Mouse (Mus musculus): Measurements from ENCODE around the gene Cbl. TPM values are rescaled to one million over a fixed set of nuclear protein-coding genes. Genes with fewer than 3 reads are reported as not detected.

Cbl gene
- polyA plus RNA-seq, 1 experiment = 8.1 TPM

DNA sequence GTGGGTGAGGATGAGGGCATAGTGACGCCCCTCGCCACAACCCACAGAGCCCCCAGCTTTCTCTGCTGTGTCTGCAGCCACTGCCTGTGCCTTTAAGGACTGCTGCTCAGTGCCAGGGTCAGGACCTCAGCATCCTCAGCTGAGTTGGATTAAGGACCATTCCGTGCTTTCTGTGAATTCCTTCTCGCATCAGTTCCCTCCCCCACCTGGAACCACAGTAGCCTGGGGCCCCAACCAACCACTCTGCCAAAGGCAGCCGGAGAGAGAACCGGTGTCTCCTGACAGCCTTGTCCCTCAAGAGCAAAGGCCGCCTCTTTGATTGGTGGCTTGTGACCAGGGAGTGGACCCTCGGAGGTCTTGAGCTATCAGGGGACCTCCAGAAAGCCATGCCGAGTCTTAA is 132.4 kb downstream of the Cbl start, which contains the start of gene Mfrp:
Gene Mfrp, plus strand, starts transcription at position 240 of the 400 bp plus-strand sequence.
- H3K27ac ChIP-seq (ENCODE audit: insufficient read depth, low read depth, low read length) = no peak within 1 kb of the TSS; the same call in 1 of the 2 replicates
- no peak for TF ChIP-seq POLR2A (IDR thresholded peaks at IDR 0.05; ENCODE audit: low read depth, low read length)
- TF ChIP-seq CTCF (conservative IDR thresholded peaks at IDR 0.05; ENCODE audit: insufficient read depth, insufficient read length, low read depth, low read length) = no peak
- H3K27me3 ChIP-seq (replicated peaks; ENCODE audit: control insufficient read depth, insufficient read depth, low read length) = no peaks in the 10 kb centered on the region
- no peaks in the 10 kb centered on the region for H3K4me1 ChIP-seq (ENCODE audit: control insufficient read depth, insufficient read depth, low read length)
- no peak within 1 kb of the TSS for H3K4me3 ChIP-seq (ENCODE audit: insufficient read depth, low read depth, low read length)
- no peak for DNase-seq
- no peaks in the 10 kb centered on the region for H3K36me3 ChIP-seq (ENCODE audit: control insufficient read depth, insufficient read depth, low read length)
- WGBS = 54% methylated on average over 9 of the region's 9 CpGs

DNA sequence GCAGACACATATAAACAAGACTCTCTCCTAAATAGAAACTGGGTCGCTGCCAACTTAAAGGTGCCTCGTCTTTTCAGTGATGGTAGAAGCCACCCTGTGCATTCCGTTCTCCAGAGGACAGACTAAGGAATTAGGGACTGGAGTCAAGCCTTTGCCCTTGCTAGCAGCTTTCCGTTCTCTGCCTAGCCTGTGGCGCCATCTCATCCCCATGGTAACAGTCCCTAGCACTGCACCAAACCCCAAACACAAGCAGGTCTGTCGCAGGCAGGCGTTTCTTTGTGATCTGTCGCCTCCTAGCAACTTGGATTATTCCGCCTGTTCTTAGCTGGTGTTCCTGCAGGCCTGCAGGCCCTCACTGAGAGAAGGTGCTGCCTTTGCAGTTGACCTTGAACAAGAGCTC is 137.3 kb downstream of the Cbl start:
- 39% methylated on average over 9 of the region's 9 CpGs for WGBS
- TF ChIP-seq CTCF (conservative IDR thresholded peaks at IDR 0.05; ENCODE audit: insufficient read depth, insufficient read length, low read depth, low read length) (no peak), POLR2A (IDR thresholded peaks at IDR 0.05; ENCODE audit: low read depth, low read length) (no peak)

DNA sequence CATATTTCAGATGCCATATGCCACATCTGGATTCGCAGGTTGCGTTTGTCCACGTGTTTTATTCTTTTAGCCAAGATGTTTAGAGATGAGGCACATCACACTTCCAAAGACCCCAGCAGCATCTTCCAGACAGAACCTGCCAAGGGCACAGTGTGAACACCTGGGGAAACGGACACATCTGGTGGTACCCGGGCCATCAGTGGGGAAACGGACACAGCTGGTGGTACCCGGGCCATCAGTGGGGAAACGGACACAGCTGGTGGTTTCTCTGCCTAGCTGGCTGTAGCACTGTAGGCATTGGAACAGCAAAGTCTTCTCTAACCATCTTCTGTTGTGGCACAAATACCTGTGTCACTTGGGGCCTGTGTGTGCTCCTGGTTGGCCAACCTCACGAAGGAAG is 138.1 kb downstream of the Cbl start:
- DNase-seq = no peak
- 92% methylated on average over 9 of the region's 9 CpGs for WGBS
- H3K36me3 ChIP-seq (ENCODE audit: control insufficient read depth, insufficient read depth, low read length) = peaks cover 7% of the 10 kb centered on the region
- no peak overlapping the region for H3K27ac ChIP-seq (ENCODE audit: insufficient read depth, low read depth, low read length)
- TF ChIP-seq CTCF (conservative IDR thresholded peaks at IDR 0.05; ENCODE audit: insufficient read depth, insufficient read length, low read depth, low read length) = no peak
- no peak for TF ChIP-seq POLR2A (IDR thresholded peaks at IDR 0.05; ENCODE audit: low read depth, low read length)
- H3K4me3 ChIP-seq (ENCODE audit: insufficient read depth, low read depth, low read length) = no peak overlapping the region
- no peaks in the 10 kb centered on the region for H3K27me3 ChIP-seq (replicated peaks; ENCODE audit: control insufficient read depth, insufficient read depth, low read length)
- H3K4me1 ChIP-seq (ENCODE audit: control insufficient read depth, insufficient read depth, low read length) = no peaks in the 10 kb centered on the region

More for the DNA sequence above, 137.3 kb downstream of the Cbl start:
- H3K27me3 ChIP-seq (replicated peaks; ENCODE audit: control insufficient read depth, insufficient read depth, low read length) = no peaks in the 10 kb centered on the region
- H3K36me3 ChIP-seq (ENCODE audit: control insufficient read depth, insufficient read depth, low read length) = peaks cover 4% of the 10 kb centered on the region
- H3K4me1 ChIP-seq (ENCODE audit: control insufficient read depth, insufficient read depth, low read length) = no peaks in the 10 kb centered on the region
- peak; percentile 62 for DNase-seq
- no peak overlapping the region for H3K4me3 ChIP-seq (ENCODE audit: insufficient read depth, low read depth, low read length)
- H3K27ac ChIP-seq (ENCODE audit: insufficient read depth, low read depth, low read length) = peak overlapping the region; percentile 14

DNA sequence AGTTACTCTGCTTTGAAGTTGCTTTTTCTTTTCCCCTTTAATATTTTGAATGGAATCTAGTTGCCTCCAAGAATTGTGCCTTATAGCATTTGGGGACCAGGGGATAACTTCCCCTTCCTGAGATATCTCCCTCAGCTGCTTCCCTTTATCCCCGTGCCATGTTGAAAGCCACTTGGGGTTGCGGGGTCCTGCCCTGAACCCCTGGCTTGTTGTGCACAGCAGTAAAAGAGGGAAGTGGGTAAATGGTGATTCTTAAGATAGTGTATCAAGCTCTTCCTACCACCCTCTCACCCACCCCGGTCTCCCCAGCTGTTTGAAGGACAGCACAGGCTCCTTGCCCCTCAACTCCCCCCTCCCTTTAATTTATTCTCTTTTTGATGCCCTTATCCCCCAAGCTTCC is 139.1 kb downstream of the Cbl start:
- DNase-seq = no peak
- WGBS = 92% methylated on average over 3 of the region's 3 CpGs
- H3K27me3 ChIP-seq (replicated peaks; ENCODE audit: control insufficient read depth, insufficient read depth, low read length) = no peaks in the 10 kb centered on the region
- TF ChIP-seq POLR2A (IDR thresholded peaks at IDR 0.05; ENCODE audit: low read depth, low read length) (no peak), CTCF (conservative IDR thresholded peaks at IDR 0.05; ENCODE audit: insufficient read depth, insufficient read length, low read depth, low read length) (no peak)
- H3K4me3 ChIP-seq (ENCODE audit: insufficient read depth, low read depth, low read length) = no peak overlapping the region
- H3K4me1 ChIP-seq (ENCODE audit: control insufficient read depth, insufficient read depth, low read length) = no peaks in the 10 kb centered on the region
- peaks cover 9% of the 10 kb centered on the region for H3K36me3 ChIP-seq (ENCODE audit: control insufficient read depth, insufficient read depth, low read length)
- no peak overlapping the region for H3K27ac ChIP-seq (ENCODE audit: insufficient read depth, low read depth, low read length)

DNA sequence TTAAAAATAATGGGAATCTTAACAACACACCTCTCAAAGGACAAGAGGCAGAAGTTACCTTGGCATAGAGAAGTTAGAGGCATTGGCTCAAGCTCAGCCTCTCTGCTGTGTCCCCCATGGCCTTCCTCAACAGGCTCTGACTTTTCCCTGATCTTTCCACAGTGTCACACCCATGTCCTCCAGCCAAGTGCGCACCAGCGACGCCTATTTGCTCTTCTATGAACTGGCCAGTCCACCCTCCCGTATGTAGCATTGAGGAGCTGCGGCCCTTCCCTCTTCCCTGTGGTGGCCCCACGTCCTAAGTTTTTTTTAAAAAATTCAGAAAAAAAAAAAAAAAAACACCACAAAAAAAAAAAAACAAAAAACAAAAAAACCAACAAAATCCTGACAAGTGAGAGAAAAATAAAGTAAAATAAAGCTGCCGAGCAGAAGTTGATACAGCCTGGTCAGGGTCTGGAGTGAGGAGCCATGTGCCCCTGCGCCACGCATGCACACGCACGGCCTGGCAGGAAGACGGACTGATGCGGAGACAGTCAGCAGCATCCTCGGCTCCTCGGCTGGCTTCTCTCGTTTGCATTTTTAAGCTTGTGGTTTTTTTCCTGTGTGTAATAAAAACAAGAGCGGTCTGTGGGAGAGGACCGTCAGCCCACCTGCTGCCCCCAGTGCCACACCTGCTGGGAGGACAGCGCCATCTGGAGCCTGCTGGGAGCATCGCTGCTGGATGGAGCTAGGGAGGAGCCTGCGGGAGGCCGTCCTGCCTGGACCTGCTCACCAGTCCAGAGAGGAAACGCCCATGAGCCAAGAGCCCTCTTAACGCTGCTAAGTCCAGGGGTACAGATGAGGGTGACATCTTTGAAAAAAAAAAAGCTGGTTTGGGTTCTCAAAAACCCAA is 140.0 kb downstream of the Cbl start:
- Histone ChIP-seq H3K36me3 (ENCODE audit: control insufficient read depth, insufficient read depth, low read length) (peaks cover 9% of the 10 kb centered on the region), H3K27me3 (replicated peaks; ENCODE audit: control insufficient read depth, insufficient read depth, low read length) (no peaks in the 10 kb centered on the region), H3K4me1 (ENCODE audit: control insufficient read depth, insufficient read depth, low read length) (peaks cover 2% of the 10 kb centered on the region), H3K27ac (ENCODE audit: insufficient read depth, low read depth, low read length) (no peak overlapping the region), H3K4me3 (ENCODE audit: insufficient read depth, low read depth, low read length) (no peak overlapping the region)
- WGBS = 45% methylated on average over 24 of the region's 24 CpGs
- peak; percentile 82 for DNase-seq
- TF ChIP-seq POLR2A (IDR thresholded peaks at IDR 0.05; ENCODE audit: low read depth, low read length) (no peak), CTCF (conservative IDR thresholded peaks at IDR 0.05; ENCODE audit: insufficient read depth, insufficient read length, low read depth, low read length) (peak; percentile 85)

Other genes with a start within 250 kb of the Cbl start
- 9.2 and 20.6 TPM in 2 replicates for gene Thy1, start 190.7 kb downstream of the Cbl start, polyA plus RNA-seq (2012; rRNA removed)
- 55.5 and 66.8 TPM in 2 replicates for gene Usp2, start 167.0 kb downstream of the Cbl start, polyA plus RNA-seq (2012; rRNA removed)
- 4.4 and 5.4 TPM in 2 replicates for gene Mfrp, start 132.3 kb downstream of the Cbl start, polyA plus RNA-seq (2012; rRNA removed)
- 16.8 and 19.6 TPM in 2 replicates for gene C1qtnf5, start 126.8 kb downstream of the Cbl start, polyA plus RNA-seq (2012; rRNA removed)
- not detected in 2 replicates for gene Gm49380, start 120.5 kb downstream of the Cbl start, polyA plus RNA-seq (2012; rRNA removed)
- 28.8 and 30.9 TPM in 2 replicates for gene Rnf26, start 120.5 kb downstream of the Cbl start, polyA plus RNA-seq (2012; rRNA removed)
- gene Mcam, start 99.6 kb downstream of the Cbl start, polyA plus RNA-seq (2012; rRNA removed) = 27.9 and 32.8 TPM in 2 replicates
- gene Ccdc153, start 6.6 kb upstream of the Cbl start, polyA plus RNA-seq (2012; rRNA removed) = not detected in 2 replicates
- 58.0 and 62.5 TPM in 2 replicates for gene Pdzd3, start 17.4 kb upstream of the Cbl start, polyA plus RNA-seq (2012; rRNA removed)
- 15.2 and 17.4 TPM in 2 replicates for gene Nlrx1, start 34.5 kb upstream of the Cbl start, polyA plus RNA-seq (2012; rRNA removed)
- 0.45 and 1.2 TPM in 2 replicates for gene Abcg4, start 54.6 kb upstream of the Cbl start, polyA plus RNA-seq (2012; rRNA removed)
- gene Hinfp, start 71.6 kb upstream of the Cbl start, polyA plus RNA-seq (2012; rRNA removed) = 14.4 and 17.8 TPM in 2 replicates
- 164 and 194 TPM in 2 replicates for gene C2cd2l, start 86.2 kb upstream of the Cbl start, polyA plus RNA-seq (2012; rRNA removed)
- gene Dpagt1, start 92.0 kb upstream of the Cbl start, polyA plus RNA-seq (2012; rRNA removed) = 41.9 and 45.8 TPM in 2 replicates
- 23.6 and 31.5 TPM in 2 replicates for gene H2afx, start 100.6 kb upstream of the Cbl start, polyA plus RNA-seq (2012; rRNA removed)
- gene Hmbs, start 110.2 kb upstream of the Cbl start, polyA plus RNA-seq (2012; rRNA removed) = 47.4 and 49.3 TPM in 2 replicates
- gene Vps11, start 127.6 kb upstream of the Cbl start, polyA plus RNA-seq (2012; rRNA removed) = 31.2 and 34.1 TPM in 2 replicates
- 42.3 and 45.0 TPM in 2 replicates for gene Hyou1, start 145.4 kb upstream of the Cbl start, polyA plus RNA-seq (2012; rRNA removed)
- 295 and 303 TPM in 2 replicates for gene Slc37a4, start 162.8 kb upstream of the Cbl start, polyA plus RNA-seq (2012; rRNA removed)
- 192 and 299 TPM in 2 replicates for gene Rps25, start 173.1 kb upstream of the Cbl start, polyA plus RNA-seq (2012; rRNA removed)
- gene Trappc4, start 173.6 kb upstream of the Cbl start, polyA plus RNA-seq (2012; rRNA removed) = 50.1 and 55.9 TPM in 2 replicates
- 22.2 and 26.7 TPM in 2 replicates for gene Ccdc84, start 184.5 kb upstream of the Cbl start, polyA plus RNA-seq (2012; rRNA removed)
- gene Foxr1, start 207.1 kb upstream of the Cbl start, polyA plus RNA-seq (2012; rRNA removed) = not detected in 2 replicates
- 9.0 and 11.6 TPM in 2 replicates for gene Upk2, start 220.9 kb upstream of the Cbl start, polyA plus RNA-seq (2012; rRNA removed)
- gene Bcl9l, start 248.8 kb upstream of the Cbl start, polyA plus RNA-seq (2012; rRNA removed) = 23.1 and 25.1 TPM in 2 replicates